Comparison of ENCODE assay signal across 11 mouse cellular contexts in genomic region chr3:31324231-31324654, GRCm38 (mm10). TPM values are rescaled to one million over a fixed set of nuclear protein-coding genes. Genes with fewer than 3 reads are reported as not detected.
DNase-seq lines count a peak whose midpoint lies in the region; ATAC-seq and TF ChIP-seq lines count a peak whose summit lies in the region.
"Had no signal": no experiment of that assay in that cellular context is flagged by ENCODE, and none has a peak within 500 bp of the region (broad histone marks: within the 10 kb centered on the region; RNA-seq: fewer than 3 reads in every experiment).

No protein-coding gene starts in this region.

- H3K4me1 ChIP-seq in cerebellum, adult 2 months (ENCODE audit: control insufficient read depth, insufficient read depth, low read length), result peaks cover 2% of the 10 kb centered on the region
- no peaks in the 10 kb centered on the region for H3K4me1 ChIP-seq in hindbrain, embryonic 16.5 days (ENCODE audit: control insufficient read depth, insufficient read depth, low read depth, low read length)
- H3K4me1 ChIP-seq in hindbrain, embryonic 12.5 days, result no peaks in the 10 kb centered on the region
- H3K4me1 ChIP-seq in midbrain, embryonic 14.5 days (ENCODE audit: control insufficient read depth, insufficient read depth, low read length), result no peaks in the 10 kb centered on the region
- H3K4me1 ChIP-seq: liver, embryonic 12.5 days had no signal

- H3K36me3 ChIP-seq in hindbrain, embryonic 16.5 days (ENCODE audit: control insufficient read depth, insufficient read depth, low read length), result no peaks in the 10 kb centered on the region
- H3K36me3 ChIP-seq in hindbrain, embryonic 12.5 days, result no peaks in the 10 kb centered on the region
- H3K36me3 ChIP-seq in midbrain, embryonic 14.5 days (ENCODE audit: control insufficient read depth, insufficient read depth, low read length), result no peaks in the 10 kb centered on the region
- H3K36me3 ChIP-seq: liver, embryonic 12.5 days had no signal

- peak; percentile 16 to 36 for DNase-seq in cerebellum, adult 2 months
- no peak for DNase-seq in cerebellum, adult 8-10 months
- DNase-seq in cerebellum, postnatal 10 days, result peak; percentile 8 to 38
- peak; percentile 35 for DNase-seq in midbrain, embryonic 14.5 days
- no peak for DNase-seq in gastrocnemius, adult 2 months
- DNase-seq in thymus, postnatal 25 days, result no peak
- DNase-seq: adrenal gland, adult 8-10 months had no signal

- ATAC-seq in hindbrain, embryonic 16.5 days, result 0 out of 2 replicates have a peak, but pooled peaks have one; percentile 54
- no peak for ATAC-seq in hindbrain, embryonic 12.5 days (ENCODE audit: low FRiP score)
- no peak for ATAC-seq in midbrain, embryonic 14.5 days (ENCODE audit: low FRiP score, low TSS enrichment)
- ATAC-seq: liver, embryonic 12.5 days had no signal

- no peak overlapping the region for H3K27ac ChIP-seq in cerebellum, adult 2 months (ENCODE audit: insufficient read depth, low read length)
- H3K27ac ChIP-seq in hindbrain, embryonic 16.5 days (ENCODE audit: low read depth, low read length), result no peak overlapping the region
- H3K27ac ChIP-seq in hindbrain, embryonic 12.5 days, result no peak overlapping the region
- no peak overlapping the region for H3K27ac ChIP-seq in midbrain, embryonic 14.5 days (replicated peaks; ENCODE audit: low read depth, low read length)
- H3K27ac ChIP-seq in gastrocnemius, adult 2 months, result no peak overlapping the region
- H3K27ac ChIP-seq: liver, embryonic 12.5 days; macrophage had no signal

- no peak overlapping the region for H3K9ac ChIP-seq in hindbrain, embryonic 16.5 days (ENCODE audit: low read depth, low read length)
- no peak overlapping the region for H3K9ac ChIP-seq in hindbrain, embryonic 12.5 days
- H3K9ac ChIP-seq in midbrain, embryonic 14.5 days (replicated peaks; ENCODE audit: low read length), result no peak overlapping the region
- H3K9ac ChIP-seq: liver, embryonic 12.5 days had no signal

- no peak overlapping the region for H3K4me2 ChIP-seq in hindbrain, embryonic 16.5 days (ENCODE audit: low read length)
- H3K4me2 ChIP-seq in hindbrain, embryonic 12.5 days (replicated peaks), result no peak overlapping the region
- no peak overlapping the region for H3K4me2 ChIP-seq in midbrain, embryonic 14.5 days (ENCODE audit: low read length)
- H3K4me2 ChIP-seq: liver, embryonic 12.5 days had no signal

- TF ChIP-seq POLR2A in cerebellum, adult 2 months (IDR thresholded peaks at IDR 0.05; ENCODE audit: borderline replicate concordance, insufficient read depth, low read length), result no peak

- WGBS in cerebellum, adult 2 months, result 46% methylated on average over 3 of the region's 3 CpGs
- WGBS in hindbrain, embryonic 16.5 days, result 64% methylated on average over 3 of the region's 3 CpGs
- WGBS in hindbrain, embryonic 12.5 days, result 67% methylated on average over 3 of the region's 3 CpGs
- 57% methylated on average over 3 of the region's 3 CpGs for WGBS in midbrain, embryonic 14.5 days

- no peak overlapping the region for H3K4me3 ChIP-seq in cerebellum, adult 2 months (replicated peaks; ENCODE audit: insufficient read depth, low read depth, low read length)
- no peak overlapping the region for H3K4me3 ChIP-seq in hindbrain, embryonic 16.5 days (ENCODE audit: low read length)
- no peak overlapping the region for H3K4me3 ChIP-seq in hindbrain, embryonic 12.5 days
- H3K4me3 ChIP-seq in midbrain, embryonic 14.5 days (replicated peaks; ENCODE audit: low read depth, low read length), result no peak overlapping the region
- no peak overlapping the region for H3K4me3 ChIP-seq in gastrocnemius, adult 2 months
- H3K4me3 ChIP-seq: liver, embryonic 12.5 days had no signal

- intact Hi-C loops in gastrocnemius, adult 2 months (cut with DNase I), result no loop called here

- no peaks in the 10 kb centered on the region for H3K9me3 ChIP-seq in hindbrain, embryonic 16.5 days (ENCODE audit: control insufficient read depth, low read length)
- H3K9me3 ChIP-seq in hindbrain, embryonic 12.5 days (replicated peaks), result no peaks in the 10 kb centered on the region
- H3K9me3 ChIP-seq in midbrain, embryonic 14.5 days (ENCODE audit: control insufficient read depth, low read length), result no peaks in the 10 kb centered on the region
- H3K9me3 ChIP-seq: liver, embryonic 12.5 days had no signal

- no peaks in the 10 kb centered on the region for H3K27me3 ChIP-seq in cerebellum, adult 2 months (ENCODE audit: control insufficient read depth, insufficient read depth, low read length)
- H3K27me3 ChIP-seq in hindbrain, embryonic 16.5 days (replicated peaks; ENCODE audit: control insufficient read depth, insufficient read depth, low read length), result no peaks in the 10 kb centered on the region
- H3K27me3 ChIP-seq in hindbrain, embryonic 12.5 days, result no peaks in the 10 kb centered on the region
- H3K27me3 ChIP-seq in midbrain, embryonic 14.5 days (ENCODE audit: control insufficient read depth, insufficient read depth, low read length), result no peaks in the 10 kb centered on the region
- H3K27me3 ChIP-seq: liver, embryonic 12.5 days had no signal

- TF ChIP-seq CTCF in cerebellum, adult 2 months (IDR thresholded peaks at IDR 0.05; ENCODE audit: borderline replicate concordance, insufficient read depth, low read depth, low read length), result no peak
- no peak for TF ChIP-seq CTCF in gastrocnemius, adult 2 months (IDR thresholded peaks at IDR 0.05)

RNA-seq across cellular contexts. Expression of gene Slc7a14, which starts 14.1 kb away (rescaled TPM):
- 29.4 and 30.0 TPM in 2 replicates for polyA plus RNA-seq in cerebellum, adult 2 months (2012; rRNA removed)
- 6.8 and 8.2 TPM in 2 replicates for polyA plus RNA-seq in hindbrain, embryonic 16.5 days (2015; fragmentation: Nextera tagmentation; extraction: Ambion mirVana)
- polyA plus RNA-seq in hindbrain, embryonic 12.5 days (2016; fragmentation: Nextera tagmentation; extraction: Ambion mirVana), result 2.0 TPM in 2 replicates
- polyA plus RNA-seq in midbrain, embryonic 14.5 days (2014; fragmentation: Nextera tagmentation; extraction: Ambion mirVana), result 5.4 and 6.4 TPM in 2 replicates
- under 1 TPM; 0.03 to 0.05 TPM for total RNA-seq in gastrocnemius, adult 2 months (2021)
- polyA plus RNA-seq: macrophage had no signal

Comparison
In these comparisons a context has a peak if more than half of its experiments do, and no peak if none do; other contexts are left out.
1. DNase-seq: peak in cerebellum, adult 2 months (2 of 2), cerebellum, postnatal 10 days (2 of 2) and midbrain, embryonic 14.5 days (single experiment); none in cerebellum, adult 8-10 months (single experiment), gastrocnemius, adult 2 months (single experiment) and thymus, postnatal 25 days (single experiment).